8 mouse cellular contexts compared by ENCODE assay signal in the genomic region with DNA sequence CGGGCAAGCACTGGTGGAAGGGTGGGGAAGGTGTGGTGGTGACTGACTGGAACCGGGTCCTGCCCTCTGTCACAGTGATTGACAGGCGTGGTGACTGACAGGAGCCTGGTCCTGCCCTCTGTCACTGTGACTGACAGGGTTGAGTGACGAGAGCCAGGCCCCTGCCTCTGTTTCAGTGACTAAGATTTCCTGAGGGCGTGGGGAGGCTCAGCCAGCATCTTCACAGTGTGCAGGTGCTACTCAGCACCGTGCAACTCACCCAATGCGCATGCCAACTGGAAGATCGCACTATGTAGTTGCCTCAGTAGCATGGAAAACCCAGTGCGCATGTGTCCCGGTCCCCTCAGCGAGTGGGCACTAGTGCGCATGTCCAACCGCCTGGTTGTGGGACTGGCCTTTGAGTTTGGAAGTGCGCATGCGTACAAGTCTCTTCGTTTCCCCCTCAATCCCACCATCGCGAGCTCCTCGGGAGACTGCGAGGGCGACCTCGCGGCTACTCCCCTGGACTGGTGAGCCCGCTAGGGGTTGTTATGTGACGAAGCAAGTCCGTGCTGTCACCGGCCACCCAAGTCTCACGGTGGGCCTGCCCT. TPM values are rescaled to one million over a fixed set of nuclear protein-coding genes. Genes with fewer than 3 reads are reported as not detected.
DNase-seq lines count a peak whose midpoint lies in the region; ATAC-seq and TF ChIP-seq lines count a peak whose summit lies in the region.

No protein-coding gene starts in this region.

- H3K9me3 ChIP-seq in forebrain, embryonic 11.5 days (ENCODE audit: control insufficient read depth, low read length), result peaks cover 18% of the 10 kb centered on the region
- no peaks in the 10 kb centered on the region for H3K9me3 ChIP-seq in heart, embryonic 16.5 days (replicated peaks; ENCODE audit: control insufficient read depth, low read length)
- no peaks in the 10 kb centered on the region for H3K9me3 ChIP-seq in liver, embryonic 16.5 days (replicated peaks; ENCODE audit: control insufficient read depth, low read length)
- peaks cover 17% of the 10 kb centered on the region for H3K9me3 ChIP-seq in neural tube, embryonic 13.5 days

- peak; percentile 92 for ATAC-seq in forebrain, embryonic 11.5 days (replicated peaks; ENCODE audit: low FRiP score)
- ATAC-seq in heart, embryonic 16.5 days (replicated peaks; ENCODE audit: extremely low read depth, insufficient read depth, low FRiP score), result peak; percentile 92
- peak; percentile 87 for ATAC-seq in liver, embryonic 16.5 days (ENCODE audit: low read depth)
- peak; percentile 98 for ATAC-seq in neural tube, embryonic 13.5 days (ENCODE audit: low read depth)

- H3K4me1 ChIP-seq in forebrain, embryonic 11.5 days (replicated peaks; ENCODE audit: control insufficient read depth, insufficient read depth, low read length), result no peaks in the 10 kb centered on the region
- H3K4me1 ChIP-seq in heart, embryonic 16.5 days (ENCODE audit: control insufficient read depth, insufficient read depth, low read length), result peaks cover 16% of the 10 kb centered on the region
- peaks cover 16% of the 10 kb centered on the region for H3K4me1 ChIP-seq in liver, embryonic 16.5 days (ENCODE audit: control insufficient read depth, low read depth, low read length)
- H3K4me1 ChIP-seq in neural tube, embryonic 13.5 days (replicated peaks), result peaks cover 16% of the 10 kb centered on the region
- H3K4me1 ChIP-seq in testis, adult 2 months (ENCODE audit: control insufficient read depth, insufficient read depth, low read length), result peaks cover 17% of the 10 kb centered on the region

- TF ChIP-seq CTCF in testis, adult 2 months (IDR thresholded peaks at IDR 0.05; ENCODE audit: control insufficient read depth, insufficient read depth, insufficient replicate concordance, low read depth, low read length), result no peak

- WGBS in forebrain, embryonic 11.5 days, result under 1% methylated on average over 28 of the region's 28 CpGs
- WGBS in heart, embryonic 16.5 days, result under 1% methylated on average over 28 of the region's 28 CpGs
- under 1% methylated on average over 28 of the region's 28 CpGs for WGBS in liver, embryonic 16.5 days (ENCODE audit: insufficient replicate concordance)
- WGBS in neural tube, embryonic 13.5 days, result 1% methylated on average over 28 of the region's 28 CpGs

- TF ChIP-seq POLR2A in testis, adult 2 months (IDR thresholded peaks at IDR 0.05; ENCODE audit: control insufficient read depth, low read depth, low read length), result peak; percentile 79; the same call in 1 of the 2 replicates

- DNase-seq in CD8-positive naive resting alpha-beta T cell, adult 2 months (ENCODE audit: low read depth in 2 of 2, low spot score in 2 of 2), result peak; percentile 96 to 97
- DNase-seq in c-Kit-negative CD71-positive TER-119-positive erythroid progenitor cells, embryonic 14.5 days (ENCODE audit: low read depth, low spot score), result peak; percentile 91
- DNase-seq in forebrain, embryonic 11.5 days (ENCODE audit: low spot score), result peak; percentile 96
- peak; percentile 97 to 98 for DNase-seq in kidney, postnatal 4 days

- H3K36me3 ChIP-seq in forebrain, embryonic 11.5 days (ENCODE audit: control insufficient read depth, insufficient read depth, low read length), result no peaks in the 10 kb centered on the region; the same call in 1 of the 2 replicates
- no peaks in the 10 kb centered on the region for H3K36me3 ChIP-seq in heart, embryonic 16.5 days (ENCODE audit: control insufficient read depth, insufficient read depth)
- no peaks in the 10 kb centered on the region for H3K36me3 ChIP-seq in liver, embryonic 16.5 days (ENCODE audit: control insufficient read depth, insufficient read depth)
- H3K36me3 ChIP-seq in neural tube, embryonic 13.5 days, result peaks cover 12% of the 10 kb centered on the region
- no peaks in the 10 kb centered on the region for H3K36me3 ChIP-seq in testis, adult 2 months (ENCODE audit: control insufficient read depth, insufficient read depth, low read length)

- H3K27me3 ChIP-seq in forebrain, embryonic 11.5 days (ENCODE audit: control insufficient read depth, insufficient read depth, low read length), result no peaks in the 10 kb centered on the region
- no peaks in the 10 kb centered on the region for H3K27me3 ChIP-seq in heart, embryonic 16.5 days (ENCODE audit: control insufficient read depth, insufficient read depth, low read length)
- no peaks in the 10 kb centered on the region for H3K27me3 ChIP-seq in liver, embryonic 16.5 days (ENCODE audit: control insufficient read depth, insufficient read depth, low read depth, low read length)
- no peaks in the 10 kb centered on the region for H3K27me3 ChIP-seq in neural tube, embryonic 13.5 days
- no peaks in the 10 kb centered on the region for H3K27me3 ChIP-seq in testis, adult 2 months (ENCODE audit: control insufficient read depth, insufficient read depth, low read length)

- H3K9ac ChIP-seq in forebrain, embryonic 11.5 days (ENCODE audit: low read length), result peak overlapping the region; percentile 68
- peak overlapping the region; percentile 81 for H3K9ac ChIP-seq in heart, embryonic 16.5 days (ENCODE audit: low read length)
- H3K9ac ChIP-seq in liver, embryonic 16.5 days (ENCODE audit: low read depth, low read length), result peak overlapping the region; percentile 78
- H3K9ac ChIP-seq in neural tube, embryonic 13.5 days, result peak overlapping the region; percentile 79

- H3K27ac ChIP-seq in forebrain, embryonic 11.5 days (ENCODE audit: low read depth, low read length), result peak overlapping the region; percentile 64
- peak overlapping the region; percentile 92 for H3K27ac ChIP-seq in heart, embryonic 16.5 days (ENCODE audit: low read length)
- H3K27ac ChIP-seq in liver, embryonic 16.5 days (ENCODE audit: low read length), result peak overlapping the region; percentile 94
- peak overlapping the region; percentile 90 for H3K27ac ChIP-seq in neural tube, embryonic 13.5 days (replicated peaks)
- peak overlapping the region; percentile 97 for H3K27ac ChIP-seq in testis, adult 2 months (ENCODE audit: control insufficient read depth, insufficient read depth, low read depth, low read length)

- H3K4me2 ChIP-seq in forebrain, embryonic 11.5 days (ENCODE audit: low read depth, low read length, severe bottlenecking), result peak overlapping the region; percentile 94
- peak overlapping the region; percentile 100 for H3K4me2 ChIP-seq in heart, embryonic 16.5 days (ENCODE audit: low read depth, low read length)
- peak overlapping the region; percentile 98 for H3K4me2 ChIP-seq in liver, embryonic 16.5 days (ENCODE audit: low read depth, low read length)
- peak overlapping the region; percentile 99 for H3K4me2 ChIP-seq in neural tube, embryonic 13.5 days

- peak overlapping the region; percentile 71 for H3K4me3 ChIP-seq in forebrain, embryonic 11.5 days (ENCODE audit: low read depth, low read length)
- H3K4me3 ChIP-seq in heart, embryonic 16.5 days (ENCODE audit: low read length), result peak overlapping the region; percentile 92
- H3K4me3 ChIP-seq in liver, embryonic 16.5 days (ENCODE audit: low read depth, low read length), result peak overlapping the region; percentile 87
- H3K4me3 ChIP-seq in neural tube, embryonic 13.5 days, result peak overlapping the region; percentile 76
- H3K4me3 ChIP-seq in testis, adult 2 months (ENCODE audit: control insufficient read depth, low read depth, low read length), result peak overlapping the region; percentile 96

RNA-seq across cellular contexts. Expression of gene Gm10775, which starts 18.7 kb away (rescaled TPM):
- polyA plus RNA-seq in forebrain, embryonic 11.5 days (2014; fragmentation: Nextera tagmentation; extraction: Ambion mirVana), result not detected in 2 replicates
- not detected in 2 replicates for polyA plus RNA-seq in heart, embryonic 16.5 days (2015; fragmentation: Nextera tagmentation; extraction: Ambion mirVana)
- not detected in 2 replicates for polyA plus RNA-seq in liver, embryonic 16.5 days (2015; fragmentation: Nextera tagmentation; extraction: Ambion mirVana)
- 0.21 TPM in 1 of 2 replicates, not detected in the other for polyA plus RNA-seq in neural tube, embryonic 13.5 days (2015; fragmentation: Nextera tagmentation; extraction: Ambion mirVana)
- 1.8 and 1.9 TPM in 2 replicates for polyA plus RNA-seq in testis, adult 2 months (2012; rRNA removed)

RNA-seq across cellular contexts. Expression of gene Nlrp4f, which starts 34.8 kb away (rescaled TPM):
- not detected in 2 replicates for polyA plus RNA-seq in forebrain, embryonic 11.5 days (2014; fragmentation: Nextera tagmentation; extraction: Ambion mirVana)
- not detected in 2 replicates for polyA plus RNA-seq in heart, embryonic 16.5 days (2015; fragmentation: Nextera tagmentation; extraction: Ambion mirVana)
- polyA plus RNA-seq in liver, embryonic 16.5 days (2015; fragmentation: Nextera tagmentation; extraction: Ambion mirVana), result not detected in 2 replicates
- not detected in 2 replicates for polyA plus RNA-seq in neural tube, embryonic 13.5 days (2015; fragmentation: Nextera tagmentation; extraction: Ambion mirVana)
- polyA plus RNA-seq in testis, adult 2 months (2012; rRNA removed), result 0.58 and 0.63 TPM in 2 replicates

RNA-seq across cellular contexts. Expression of gene Zfp369, which starts 38.0 kb away (rescaled TPM):
- polyA plus RNA-seq in forebrain, embryonic 11.5 days (2014; fragmentation: Nextera tagmentation; extraction: Ambion mirVana), result 21.7 and 22.6 TPM in 2 replicates
- 8.4 and 8.7 TPM in 2 replicates for polyA plus RNA-seq in heart, embryonic 16.5 days (2015; fragmentation: Nextera tagmentation; extraction: Ambion mirVana)
- 2.7 and 2.9 TPM in 2 replicates for polyA plus RNA-seq in liver, embryonic 16.5 days (2015; fragmentation: Nextera tagmentation; extraction: Ambion mirVana)
- polyA plus RNA-seq in neural tube, embryonic 13.5 days (2015; fragmentation: Nextera tagmentation; extraction: Ambion mirVana), result 14.6 and 15.9 TPM in 2 replicates
- polyA plus RNA-seq in testis, adult 2 months (2012; rRNA removed), result 4.2 and 5.4 TPM in 2 replicates

Comparison
In these comparisons a context has a peak if more than half of its experiments do, and no peak if none do; other contexts are left out.
1. Peak in every context shown above with its lines: DNase-seq, ATAC-seq, H3K4me3 ChIP-seq and H3K27ac ChIP-seq.